Mouse (Mus musculus) CH12F3 (cell line): Measurements from ENCODE around the gene Rhbg.

Source experiments
- in situ Hi-C: fragments of 300-500 bp; cut with MboI; formaldehyde crosslinking; loops from 2 replicates; pipeline ENCODE4 v1.14.3; 2020; ENCODE audit warnings: low sequenced_read_pairs

The Rhbg gene

GRCm38 (mm10) chr3:88210121-88210520 is 44.4 kb downstream of the Rhbg start:
- in situ Hi-C loops = no loop called here

- in situ Hi-C loops = no loop called here
Measured at GRCm38 (mm10) chr3:88209306-88209705, 45.2 kb downstream of the Rhbg start.

GRCm38 (mm10) chr3:88208226-88208720 is 46.2 kb downstream of the Rhbg start:
- in situ Hi-C loops = no loop called here

- in situ Hi-C loops = no loop called here
Measured at GRCm38 (mm10) chr3:88207451-88208100, 46.9 kb downstream of the Rhbg start.

GRCm38 (mm10) chr3:88206901-88207371 is 47.6 kb downstream of the Rhbg start:
- in situ Hi-C loops = no loop called here

- in situ Hi-C loops = no loop called here
Measured at GRCm38 (mm10) chr3:88206500-88206899, 48.0 kb downstream of the Rhbg start.

- in situ Hi-C loops = no loop called here
Measured at GRCm38 (mm10) chr3:88205563-88206491, 48.7 kb downstream of the Rhbg start.

GRCm38 (mm10) chr3:88205176-88205562 is 49.3 kb downstream of the Rhbg start:
- in situ Hi-C loops = no loop called here

- in situ Hi-C loops = no loop called here
Measured at GRCm38 (mm10) chr3:88204751-88205150, 49.8 kb downstream of the Rhbg start.

GRCm38 (mm10) chr3:88203999-88204700 is 50.4 kb downstream of the Rhbg start:
- in situ Hi-C loops = no loop called here

- in situ Hi-C loops = no loop called here
Measured at GRCm38 (mm10) chr3:88203456-88203855, 51.1 kb downstream of the Rhbg start.

GRCm38 (mm10) chr3:88202986-88203385 is 51.5 kb downstream of the Rhbg start:
- in situ Hi-C loops = no loop called here

GRCm38 (mm10) chr3:88201640-88202039 is 52.9 kb downstream of the Rhbg start:
- in situ Hi-C loops = no loop called here

- in situ Hi-C loops = no loop called here
Measured at GRCm38 (mm10) chr3:88200972-88201330, 53.6 kb downstream of the Rhbg start.

- in situ Hi-C loops = no loop called here
Measured at GRCm38 (mm10) chr3:88200161-88200971, 54.1 kb downstream of the Rhbg start.

- in situ Hi-C loops = no loop called here
Measured at GRCm38 (mm10) chr3:88199541-88200110, 54.9 kb downstream of the Rhbg start.

- in situ Hi-C loops = no loop called here
Measured at GRCm38 (mm10) chr3:88198505-88199020, 55.9 kb downstream of the Rhbg start.

- in situ Hi-C loops = no loop called here
Measured at GRCm38 (mm10) chr3:88197741-88198504, 56.6 kb downstream of the Rhbg start.
